Mouse (Mus musculus) lung, adult 2 months (tissue): ENCODE data around the gene Tent5b.

ENCODE experiments used
- CTCF ChIP-seq: fragments of 200-500 bp; IDR thresholded peaks from 2 replicates; pipeline ENCODE4 v1.5.1; 2011; ENCODE audit warnings: mild to moderate bottlenecking, low read length, control low read depth; ENCODE audit not compliant: insufficient read depth
- POLR2A ChIP-seq: fragments of 200-500 bp; IDR thresholded peaks from 2 replicates; pipeline ENCODE4 v1.6.1; 2011; ENCODE audit warnings: low read depth, mild to moderate bottlenecking, control low read depth, low read length, borderline replicate concordance; ENCODE audit errors: extremely low read depth

- TF ChIP-seq CTCF (no peak), POLR2A (no peak)
These were observed 8.7 kb upstream of the Tent5b start for GRCm38 (mm10) chr4:133471135-133471821.
